Mouse (Mus musculus): ENCODE data around the gene Mug2. TPM values are rescaled to one million over a fixed set of nuclear protein-coding genes. Genes with fewer than 3 reads are reported as not detected.

Mug2 gene
- polyA plus RNA-seq (2012; rRNA removed), result 0.56 and 1.5 TPM in 2 replicates

DNA sequence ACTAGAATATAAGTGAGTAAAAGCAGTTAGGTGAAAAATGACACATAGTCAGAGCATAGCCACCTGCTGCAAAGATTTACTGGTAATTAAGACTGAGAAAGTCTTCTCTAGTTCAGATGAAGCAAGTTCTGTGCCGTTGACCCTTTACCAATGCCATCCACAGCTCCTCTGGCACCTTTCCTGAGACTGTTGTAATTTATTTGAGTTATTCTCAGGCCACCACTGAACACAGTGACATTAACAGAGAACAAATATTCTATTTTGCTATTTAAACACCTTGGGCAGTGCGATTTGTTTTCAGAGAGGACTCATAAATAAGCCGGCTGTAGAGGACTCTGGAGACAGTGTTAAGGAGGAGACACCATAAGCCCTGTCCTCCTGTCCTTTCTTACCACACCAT is at the start of gene Mug2:
TSS of gene Mug2 (plus strand) at position 301 of the 400 bp plus-strand sequence.

Other genes with a start within 250 kb of the Mug2 start
- gene Mug1, start 168.2 kb upstream of the Mug2 start, polyA plus RNA-seq (2012; rRNA removed), result 0.85 and 1.5 TPM in 2 replicates

Measured in ovary, adult 2 months (tissue).